Mouse (Mus musculus) heart, postnatal 0 days (tissue): Measurements from ENCODE around the gene Manbal. TPM values are rescaled to one million over a fixed set of nuclear protein-coding genes. Genes with fewer than 3 reads are reported as not detected.

Source experiments
- ATAC-seq: fragments of 200-750 bp; cut with Nextera tagmentation; 2 replicates; pipeline ENCODE4 v1.8.0; 2017; ENCODE audit warnings: low read depth, moderate number of reproducible peaks, moderate library complexity; ENCODE audit not compliant: insufficient read depth
- DNase-seq: peaks from one replicate; pipeline ENCODE4 v3.0.0-alpha.2; 2016; ENCODE audit warnings: low spot score
- H3K27ac ChIP-seq: fragments of 300-500 bp; sonication (generic); 2 replicates; pipeline ENCODE4 v1.5.1; 2014; ENCODE audit warnings: low read depth, mild to moderate bottlenecking
- H3K27me3 ChIP-seq: fragments of 300-500 bp; sonication (generic); 2 replicates; pipeline ENCODE4 v1.6.1; 2014; ENCODE audit warnings: low read length, mixed read lengths; ENCODE audit not compliant: control insufficient read depth, insufficient read depth
- H3K36me3 ChIP-seq: fragments of 300-500 bp; sonication (generic); replicated peaks from 2 replicates; pipeline ENCODE4 v1.6.1; 2014; ENCODE audit warnings: low read length, mixed read lengths; ENCODE audit not compliant: control insufficient read depth, insufficient read depth
- H3K4me1 ChIP-seq: fragments of 300-500 bp; sonication (generic); 2 replicates; pipeline ENCODE4 v1.6.1; 2014; ENCODE audit warnings: antibody characterized with exemption; ENCODE audit not compliant: control insufficient read depth, insufficient read depth
- H3K4me2 ChIP-seq: fragments of 300-500 bp; sonication (generic); 2 replicates; pipeline ENCODE4 v1.6.1; 2014; ENCODE audit warnings: low read depth, mild to moderate bottlenecking, low read length, moderate library complexity
- H3K4me3 ChIP-seq: fragments of 300-500 bp; sonication (generic); 2 replicates; pipeline ENCODE4 v1.5.1; 2014; ENCODE audit warnings: low read depth, low read length
- H3K9ac ChIP-seq: fragments of 300-500 bp; sonication (generic); replicated peaks from 2 replicates; pipeline ENCODE4 v1.6.1; 2014; ENCODE audit warnings: low read depth, low read length, mixed read lengths
- H3K9me3 ChIP-seq: fragments of 300-500 bp; sonication (generic); replicated peaks from 2 replicates; pipeline ENCODE4 v1.6.1; 2016; ENCODE audit warnings: low read length; ENCODE audit not compliant: control insufficient read depth
- CTCF ChIP-seq: IDR thresholded peaks from 2 replicates; pipeline ENCODE4 v1.5.1; 2016; ENCODE audit warnings: antibody characterized with exemption, control low read depth, low read depth
- EP300 ChIP-seq: IDR thresholded peaks from 2 replicates; pipeline ENCODE4 v1.6.1; 2016; ENCODE audit warnings: antibody characterized with exemption, low read depth
- WGBS: fragments of 180-500 bp; shearing (Covaris S2); extraction: QIAGEN DNeasy Blood & Tissue Kit; methylation state at CpG from one replicate; pipeline ENCODE4 v1.1.7; 2014; 5-methylcytosine and 5-hydroxymethylcytosine counted together
- polyA plus RNA-seq: library from polyadenylated mRNA; unstranded; fragments of >200 nt; fragmentation: Nextera tagmentation; extraction: Ambion mirVana; gene quantifications from 2 replicates; pipeline ENCODE4 v1.2.1, GENCODE M21; 2015
- total RNA-seq: library from RNA; depleted of rRNA; stranded (reverse); fragments of >200 nt; gene quantifications from 2 replicates; pipeline ENCODE4 v1.2.3, GENCODE M21; 2014; ENCODE audit warnings: low replicate concordance

The Manbal gene
- total and polyA plus RNA-seq, 2 experiments from 2014 or later = 23.6 to 55.5 TPM

- TF ChIP-seq EP300 (no peak), CTCF (no peak)
- DNase-seq = no peak
- Histone ChIP-seq H3K4me2 (no peak overlapping the region), H3K36me3 (no peaks in the 10 kb centered on the region), H3K27me3 (no peaks in the 10 kb centered on the region), H3K9me3 (no peaks in the 10 kb centered on the region), H3K4me3 (no peak overlapping the region), H3K27ac (no peak overlapping the region), H3K4me1 (peaks cover 28% of the 10 kb centered on the region), H3K9ac (no peak overlapping the region)
- WGBS = 41% methylated on average over 6 of the region's 6 CpGs
- ATAC-seq = no peak
These were observed 4.3 kb downstream of the Manbal start for GRCm38 (mm10) chr2:157371696-157372095.

GRCm38 (mm10) chr2:157373681-157374080 lies 6.3 kb downstream of the Manbal start:
- H3K9ac ChIP-seq = no peak overlapping the region
- ATAC-seq (no peak), DNase-seq (no peak)
- H3K4me3 ChIP-seq = no peak overlapping the region
- H3K36me3 ChIP-seq = no peaks in the 10 kb centered on the region
- H3K4me2 ChIP-seq = no peak overlapping the region
- H3K9me3 ChIP-seq = no peaks in the 10 kb centered on the region
- peaks cover 21% of the 10 kb centered on the region for H3K4me1 ChIP-seq
- H3K27ac ChIP-seq = 0 out of 2 replicates have a peak overlapping the region, but pooled peaks have one; percentile 11
- no peaks in the 10 kb centered on the region for H3K27me3 ChIP-seq
- no peak for TF ChIP-seq CTCF
- TF ChIP-seq EP300 = no peak
- WGBS = 78% methylated on average over 3 of the region's 3 CpGs

GRCm38 (mm10) chr2:157375051-157375450 lies 7.7 kb downstream of the Manbal start:
- no peak for ATAC-seq
- WGBS = 40% methylated on average over 8 of the region's 8 CpGs
- no peak overlapping the region for H3K9ac ChIP-seq

GRCm38 (mm10) chr2:157375794-157376757 lies 8.7 kb downstream of the Manbal start:
- peaks cover 19% of the 10 kb centered on the region for H3K4me1 ChIP-seq
- no peak overlapping the region for H3K4me3 ChIP-seq
- TF ChIP-seq CTCF = no peak
- no peak for TF ChIP-seq EP300
- no peaks in the 10 kb centered on the region for H3K9me3 ChIP-seq
- peak overlapping the region; percentile 20; the same call in 1 of the 2 replicates for H3K27ac ChIP-seq
- ATAC-seq = no peak
- H3K9ac ChIP-seq = no peak overlapping the region
- no peak for DNase-seq
- no peak overlapping the region for H3K4me2 ChIP-seq
- H3K36me3 ChIP-seq = peaks cover 18% of the 10 kb centered on the region
- H3K27me3 ChIP-seq = no peaks in the 10 kb centered on the region
- 55% methylated on average over 14 of the region's 14 CpGs for WGBS

More at GRCm38 (mm10) chr2:157375051-157375450, 7.7 kb downstream of the Manbal start:
- Histone ChIP-seq H3K9me3 (no peaks in the 10 kb centered on the region), H3K36me3 (peaks cover 12% of the 10 kb centered on the region), H3K4me2 (no peak overlapping the region), H3K4me3 (no peak overlapping the region), H3K27ac (no peak overlapping the region), H3K4me1 (peaks cover 19% of the 10 kb centered on the region), H3K27me3 (no peaks in the 10 kb centered on the region)
- DNase-seq = no peak
- TF ChIP-seq EP300 (no peak), CTCF (no peak)

GRCm38 (mm10) chr2:157376995-157377394 lies 9.6 kb downstream of the Manbal start:
- H3K27ac ChIP-seq = no peak overlapping the region
- DNase-seq = no peak
- 69% methylated on average over 3 of the region's 3 CpGs for WGBS

More at GRCm38 (mm10) chr2:157376995-157377394, 9.6 kb downstream of the Manbal start:
- H3K27me3 ChIP-seq = no peaks in the 10 kb centered on the region
- no peak for ATAC-seq
- no peaks in the 10 kb centered on the region for H3K9me3 ChIP-seq
- peaks cover 20% of the 10 kb centered on the region for H3K36me3 ChIP-seq
- no peak overlapping the region for H3K9ac ChIP-seq
- no peak overlapping the region for H3K4me3 ChIP-seq
- peaks cover 19% of the 10 kb centered on the region for H3K4me1 ChIP-seq
- TF ChIP-seq EP300 = no peak
- no peak for TF ChIP-seq CTCF
- H3K4me2 ChIP-seq = no peak overlapping the region
